Mouse (Mus musculus) heart, embryonic 15.5 days (tissue): ENCODE data around the gene Rfc2. TPM values are rescaled to one million over a fixed set of nuclear protein-coding genes. Genes with fewer than 3 reads are reported as not detected.

Experiments
- microRNA-seq: library from miRNA; unstranded; fragments of <30 nt; microRNA quantifications from one replicate; pipeline ENCODE4, GENCODE M21; 2016
- polyA plus RNA-seq: library from polyadenylated mRNA; unstranded; fragments of >200 nt; fragmentation: Nextera tagmentation; extraction: Ambion mirVana; gene quantifications from 2 replicates; pipeline ENCODE4 v1.2.1, GENCODE M21; 2015

The Rfc2 gene
- polyA plus RNA-seq, 1 experiment from 2014 or later = 156 TPM

Small RNA genes lying within 50 kb of the gene (microRNA-seq; reads per million reads assigned to microRNA genes)
- gene Mir7228 = 0.63 reads per million

Other genes starting within 250 kb of the Rfc2 start
- 47.3 and 57.5 TPM in 2 replicates for gene Gtf2ird1, start 124.7 kb upstream of the Rfc2 start, polyA plus RNA-seq
- 1.4 and 1.8 TPM in 2 replicates for gene Clip2, start 28.9 kb upstream of the Rfc2 start, polyA plus RNA-seq
- gene Syna, start 21.2 kb upstream of the Rfc2 start, polyA plus RNA-seq = 0.06 TPM in 1 of 2 replicates, not detected in the other
- 2.5 and 4.5 TPM in 2 replicates for gene Lat2, start 33.7 kb downstream of the Rfc2 start, polyA plus RNA-seq
- 273 and 345 TPM in 2 replicates for gene Eif4h, start 58.1 kb downstream of the Rfc2 start, polyA plus RNA-seq
- gene Limk1, start 107.2 kb downstream of the Rfc2 start, polyA plus RNA-seq = 3.3 and 5.4 TPM in 2 replicates
- 683 and 1,118 TPM in 2 replicates for gene Eln, start 166.0 kb downstream of the Rfc2 start, polyA plus RNA-seq